ENCODE assay signal across 31 mouse cellular contexts in genomic region chr11:108836706-108837105, GRCm38 (mm10).
A peak's percentile ranks its signal among the peaks of the same experiment; 100 is the strongest.
DNase-seq lines count a peak whose midpoint lies in the region; ATAC-seq lines count a peak whose summit lies in the region.
"Had no signal": no experiment of that assay in that cellular context is flagged by ENCODE, and none has a peak within 500 bp of the region (broad histone marks: within the 10 kb centered on the region; RNA-seq: fewer than 3 reads in every experiment).

No protein-coding gene starts in this region.

- peak; percentile 33 for DNase-seq in embryo, embryonic 10 days (ENCODE audit: low spot score)
- DNase-seq in embryo, embryonic 9.5 days (ENCODE audit: extremely low spot score), result no peak
- peak; percentile 91 for DNase-seq in midbrain, embryonic 11.5 days (ENCODE audit: low spot score, missing footprints)
- no peak for DNase-seq in adrenal gland, postnatal 4 days (ENCODE audit: low spot score in 2 of 2)
- DNase-seq: adrenal gland, adult 2 months; adrenal gland, postnatal 36 days; cerebellum, adult 9-10 months; gastrocnemius, postnatal 14 days; heart, postnatal 4 days; kidney, postnatal 25 days; liver, embryonic 13.5 days; lung, adult 18-20 months; lung, postnatal 4 days; right cerebral cortex, adult 18-20 months; spleen, adult 18-20 months; thymus, postnatal 14 days had no signal

- no peak overlapping the region for H3K9ac ChIP-seq in midbrain, embryonic 11.5 days (ENCODE audit: low read length)
- H3K9ac ChIP-seq in midbrain, embryonic 16.5 days (ENCODE audit: low read depth, low read length), result no peak overlapping the region
- no peak overlapping the region for H3K9ac ChIP-seq in embryonic facial prominence, embryonic 12.5 days
- H3K9ac ChIP-seq in intestine, embryonic 16.5 days (ENCODE audit: low read depth, low read length), result no peak overlapping the region
- H3K9ac ChIP-seq: embryonic facial prominence, embryonic 15.5 days; forebrain, embryonic 13.5 days; hindbrain, embryonic 13.5 days; kidney, embryonic 15.5 days; limb, embryonic 15.5 days; liver, embryonic 13.5 days; neural tube, embryonic 15.5 days had no signal

- H3K27me3 ChIP-seq in midbrain, embryonic 11.5 days (ENCODE audit: control insufficient read depth, insufficient read depth, low read length), result no peaks in the 10 kb centered on the region
- no peaks in the 10 kb centered on the region for H3K27me3 ChIP-seq in midbrain, embryonic 16.5 days (ENCODE audit: control insufficient read depth, insufficient read depth, low read depth, low read length)
- no peaks in the 10 kb centered on the region for H3K27me3 ChIP-seq in embryonic facial prominence, embryonic 12.5 days
- no peaks in the 10 kb centered on the region for H3K27me3 ChIP-seq in intestine, embryonic 16.5 days (replicated peaks; ENCODE audit: control insufficient read depth, insufficient read depth, low read length)
- H3K27me3 ChIP-seq: CH12.LX; embryonic facial prominence, embryonic 15.5 days; forebrain, embryonic 13.5 days; hindbrain, embryonic 13.5 days; kidney, embryonic 15.5 days; limb, embryonic 15.5 days; liver, embryonic 13.5 days; megakaryocyte, embryonic 14.5 days; neural tube, embryonic 15.5 days had no signal

- WGBS in midbrain, embryonic 11.5 days, result 27% methylated on average over 4 of the region's 4 CpGs
- 23% methylated on average over 4 of the region's 4 CpGs for WGBS in midbrain, embryonic 16.5 days
- WGBS in embryonic facial prominence, embryonic 12.5 days, result 51% methylated on average over 4 of the region's 4 CpGs
- 93% methylated on average over 4 of the region's 4 CpGs for WGBS in intestine, embryonic 16.5 days

- H3K9me3 ChIP-seq in midbrain, embryonic 11.5 days (ENCODE audit: control insufficient read depth, low read length), result no peaks in the 10 kb centered on the region
- H3K9me3 ChIP-seq in midbrain, embryonic 16.5 days (replicated peaks; ENCODE audit: control insufficient read depth, low read length, poor library complexity, severe bottlenecking), result no peaks in the 10 kb centered on the region
- H3K9me3 ChIP-seq in embryonic facial prominence, embryonic 12.5 days, result no peaks in the 10 kb centered on the region
- no peaks in the 10 kb centered on the region for H3K9me3 ChIP-seq in intestine, embryonic 16.5 days (ENCODE audit: control insufficient read depth, low read length)
- H3K9me3 ChIP-seq: embryonic facial prominence, embryonic 15.5 days; forebrain, embryonic 13.5 days; hindbrain, embryonic 13.5 days; kidney, embryonic 15.5 days; limb, embryonic 15.5 days; liver, embryonic 13.5 days; megakaryocyte, embryonic 14.5 days; neural tube, embryonic 15.5 days had no signal

- H3K4me3 ChIP-seq in midbrain, embryonic 11.5 days (ENCODE audit: low read depth, low read length), result no peak overlapping the region
- no peak overlapping the region for H3K4me3 ChIP-seq in midbrain, embryonic 16.5 days (ENCODE audit: low read depth, low read length)
- H3K4me3 ChIP-seq in embryonic facial prominence, embryonic 12.5 days, result no peak overlapping the region
- H3K4me3 ChIP-seq in intestine, embryonic 16.5 days (ENCODE audit: low read length), result no peak overlapping the region
- H3K4me3 ChIP-seq: embryonic facial prominence, embryonic 15.5 days; forebrain, embryonic 13.5 days; hindbrain, embryonic 13.5 days; kidney, embryonic 15.5 days; limb, embryonic 15.5 days; liver, embryonic 13.5 days; megakaryocyte, embryonic 14.5 days; neural tube, embryonic 15.5 days had no signal

- peaks cover 10% of the 10 kb centered on the region for H3K4me1 ChIP-seq in midbrain, embryonic 11.5 days (ENCODE audit: control insufficient read depth, insufficient read depth, low read length)
- no peaks in the 10 kb centered on the region for H3K4me1 ChIP-seq in midbrain, embryonic 16.5 days (ENCODE audit: control insufficient read depth, insufficient read depth, low read length)
- H3K4me1 ChIP-seq in embryonic facial prominence, embryonic 12.5 days, result peaks cover 4% of the 10 kb centered on the region; the same call in 1 of the 2 replicates
- H3K4me1 ChIP-seq in intestine, embryonic 16.5 days (ENCODE audit: control insufficient read depth, insufficient read depth, low read length), result no peaks in the 10 kb centered on the region
- H3K4me1 ChIP-seq: hindbrain, embryonic 13.5 days; kidney, embryonic 15.5 days; liver, embryonic 13.5 days; megakaryocyte, embryonic 14.5 days; neural tube, embryonic 15.5 days had no signal

- H3K36me3 ChIP-seq in midbrain, embryonic 11.5 days (ENCODE audit: control insufficient read depth, insufficient read depth, low read length), result no peaks in the 10 kb centered on the region
- H3K36me3 ChIP-seq in midbrain, embryonic 16.5 days (ENCODE audit: control insufficient read depth, insufficient read depth, low read length), result no peaks in the 10 kb centered on the region
- H3K36me3 ChIP-seq in embryonic facial prominence, embryonic 12.5 days, result no peaks in the 10 kb centered on the region
- no peaks in the 10 kb centered on the region for H3K36me3 ChIP-seq in intestine, embryonic 16.5 days (ENCODE audit: control insufficient read depth, insufficient read depth, low read length)
- H3K36me3 ChIP-seq: embryonic facial prominence, embryonic 15.5 days; hindbrain, embryonic 13.5 days; kidney, embryonic 15.5 days; limb, embryonic 15.5 days; liver, embryonic 13.5 days; neural tube, embryonic 15.5 days had no signal

- ATAC-seq in midbrain, embryonic 11.5 days (ENCODE audit: low FRiP score), result peak; percentile 91
- ATAC-seq in midbrain, embryonic 16.5 days, result no peak
- ATAC-seq in embryonic facial prominence, embryonic 12.5 days (ENCODE audit: insufficient number of reproducible peaks, insufficient read depth, low FRiP score, low TSS enrichment), result 0 out of 2 replicates have a peak, but pooled peaks have one; percentile 64
- no peak for ATAC-seq in intestine, embryonic 16.5 days
- ATAC-seq: activated CD4-positive, CD25-positive, alpha-beta regulatory T cell, adult 4 months; forebrain, embryonic 13.5 days; intestine, postnatal 0 days; lung, postnatal 0 days had no signal

- H3K27ac ChIP-seq in midbrain, embryonic 11.5 days (ENCODE audit: low read depth, low read length), result no peak overlapping the region
- no peak overlapping the region for H3K27ac ChIP-seq in midbrain, embryonic 16.5 days (ENCODE audit: low read length)
- 0 out of 2 replicates have a peak overlapping the region, but pooled peaks have one; percentile 18 for H3K27ac ChIP-seq in embryonic facial prominence, embryonic 12.5 days
- no peak overlapping the region for H3K27ac ChIP-seq in intestine, embryonic 16.5 days (ENCODE audit: low read length)
- H3K27ac ChIP-seq: embryonic facial prominence, embryonic 15.5 days; forebrain, embryonic 13.5 days; hindbrain, embryonic 13.5 days; kidney, embryonic 15.5 days; limb, embryonic 15.5 days; liver, embryonic 13.5 days; neural tube, embryonic 15.5 days had no signal

- H3K4me2 ChIP-seq in midbrain, embryonic 11.5 days, result no peak overlapping the region
- H3K4me2 ChIP-seq in midbrain, embryonic 16.5 days (ENCODE audit: low read length), result no peak overlapping the region
- no peak overlapping the region for H3K4me2 ChIP-seq in embryonic facial prominence, embryonic 12.5 days (replicated peaks)
- H3K4me2 ChIP-seq in intestine, embryonic 16.5 days (ENCODE audit: low read depth, low read length), result no peak overlapping the region
- H3K4me2 ChIP-seq: embryonic facial prominence, embryonic 15.5 days; forebrain, embryonic 13.5 days; heart, embryonic 11.5 days; hindbrain, embryonic 13.5 days; kidney, embryonic 15.5 days; limb, embryonic 15.5 days; liver, embryonic 13.5 days; neural tube, embryonic 15.5 days had no signal

Comparison
In these comparisons a context has a peak if more than half of its experiments do, and no peak if none do; other contexts are left out.
1. DNase-seq: peak in embryo, embryonic 10 days (single experiment) and midbrain, embryonic 11.5 days (single experiment); none in embryo, embryonic 9.5 days (single experiment) and adrenal gland, postnatal 4 days (0 of 2).
2. ATAC-seq: peak in midbrain, embryonic 11.5 days (single experiment) and embryonic facial prominence, embryonic 12.5 days (single experiment); none in midbrain, embryonic 16.5 days (single experiment) and intestine, embryonic 16.5 days (single experiment).